Mouse (Mus musculus) kidney, embryonic 16.5 days (tissue): ENCODE measurements around the gene Muc4. TPM values are rescaled to one million over a fixed set of nuclear protein-coding genes. Genes with fewer than 3 reads are reported as not detected.
A peak's percentile ranks its signal among the peaks of the same experiment; 100 is the strongest.

ENCODE experiments used
- ATAC-seq: fragments of 200-750 bp; cut with Nextera tagmentation; 2 replicates; pipeline ENCODE4 v1.8.0; 2017; ENCODE audit warnings: moderate TSS enrichment; ENCODE audit not compliant: low FRiP score, low TSS enrichment
- H3K27ac ChIP-seq: fragments of 300-500 bp; sonication (generic); 2 replicates; pipeline ENCODE4 v1.5.1; 2014; ENCODE audit warnings: low read length
- H3K27me3 ChIP-seq: fragments of 300-500 bp; sonication (generic); 2 replicates; pipeline ENCODE4 v1.6.1; 2014; ENCODE audit warnings: low read length, control low read depth, mixed read lengths; ENCODE audit not compliant: insufficient read depth
- H3K36me3 ChIP-seq: fragments of 300-500 bp; sonication (generic); 2 replicates; pipeline ENCODE4 v1.6.1; 2014; ENCODE audit warnings: low read length, control low read depth, mixed read lengths; ENCODE audit not compliant: insufficient read depth
- H3K4me1 ChIP-seq: fragments of 300-500 bp; sonication (generic); 2 replicates; pipeline ENCODE4 v1.6.1; 2014; ENCODE audit warnings: low read length, control low read depth, mixed read lengths; ENCODE audit not compliant: insufficient read depth
- H3K4me2 ChIP-seq: fragments of 300-500 bp; sonication (generic); replicated peaks from 2 replicates; pipeline ENCODE4 v1.6.1; 2014; ENCODE audit warnings: low read depth, low read length
- H3K4me3 ChIP-seq: fragments of 300-500 bp; sonication (generic); 2 replicates; pipeline ENCODE4 v1.5.1; 2014; ENCODE audit warnings: mild to moderate bottlenecking, low read length
- H3K9ac ChIP-seq: fragments of 300-500 bp; sonication (generic); replicated peaks from 2 replicates; pipeline ENCODE4 v1.6.1; 2014; ENCODE audit warnings: low read length
- H3K9me3 ChIP-seq: fragments of 300-500 bp; sonication (generic); 2 replicates; pipeline ENCODE4 v1.6.1; 2016; ENCODE audit warnings: low read length, control low read depth
- WGBS: fragments of 180-500 bp; shearing (Covaris S2); extraction: QIAGEN DNeasy Blood & Tissue Kit; methylation state at CpG from one replicate; pipeline ENCODE4 v1.1.7; 2014; 5-methylcytosine and 5-hydroxymethylcytosine counted together
- polyA plus RNA-seq: library from polyadenylated mRNA; unstranded; fragments of >200 nt; fragmentation: Nextera tagmentation; extraction: Ambion mirVana; gene quantifications from 2 replicates; pipeline ENCODE4 v1.2.1, GENCODE M21; 2015

Gene Muc4
- polyA plus RNA-seq, 1 experiment from 2014 or later = 0.44 TPM

DNA sequence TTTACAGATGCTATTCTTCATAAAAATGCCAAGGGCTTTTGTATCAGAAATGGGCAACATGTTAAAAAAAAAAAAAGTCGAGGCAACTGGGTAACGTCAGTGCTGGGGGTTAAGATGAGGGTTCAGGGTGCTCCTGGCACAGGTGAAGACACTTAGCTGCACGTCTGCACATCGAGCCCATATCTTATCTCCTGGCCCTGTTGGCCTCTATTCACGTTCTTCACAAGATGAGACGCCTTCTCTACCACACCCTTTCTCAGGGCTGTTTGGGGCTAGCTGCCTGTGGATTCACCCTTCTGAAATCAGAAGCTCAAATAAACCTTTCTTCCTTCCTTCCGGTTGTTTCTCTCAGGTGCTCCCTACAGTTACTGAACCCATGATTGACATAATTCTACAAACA, 12.5 kb upstream of the Muc4 start:
- H3K4me1 ChIP-seq = no peaks in the 10 kb centered on the region
- H3K27me3 ChIP-seq = no peaks in the 10 kb centered on the region
- no peak overlapping the region for H3K27ac ChIP-seq
- H3K36me3 ChIP-seq = no peaks in the 10 kb centered on the region
- H3K4me3 ChIP-seq = no peak overlapping the region
- no peak for ATAC-seq
- no peak overlapping the region for H3K9ac ChIP-seq
- no peaks in the 10 kb centered on the region for H3K9me3 ChIP-seq
- 92% methylated on average over 7 of the region's 7 CpGs for WGBS
- H3K4me2 ChIP-seq = no peak overlapping the region

DNA sequence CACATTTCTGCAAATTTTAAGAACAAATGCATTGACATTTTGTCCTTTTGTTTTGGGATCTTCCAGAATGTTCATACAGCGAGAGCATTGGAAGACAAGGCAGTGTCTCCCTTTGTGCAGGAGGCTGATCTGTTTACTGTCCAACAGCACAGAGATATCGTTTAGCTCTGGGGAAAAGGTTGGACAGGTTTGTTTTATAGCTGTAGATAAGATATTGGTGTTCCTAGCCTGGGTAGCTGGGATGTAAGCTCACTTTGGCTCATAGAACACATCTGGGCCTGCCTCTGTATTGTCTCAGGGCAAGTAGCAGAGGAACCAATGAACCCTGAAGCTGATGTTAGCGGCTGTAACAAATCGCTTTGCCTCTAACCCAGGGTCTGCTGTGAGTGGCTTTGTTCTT, 11.9 kb upstream of the Muc4 start:
- Histone ChIP-seq H3K4me1 (no peaks in the 10 kb centered on the region), H3K27me3 (no peaks in the 10 kb centered on the region), H3K4me3 (no peak overlapping the region), H3K9ac (no peak overlapping the region), H3K36me3 (no peaks in the 10 kb centered on the region), H3K27ac (no peak overlapping the region), H3K4me2 (no peak overlapping the region), H3K9me3 (no peaks in the 10 kb centered on the region)
- ATAC-seq = no peak
- 58% methylated on average over 4 of the region's 4 CpGs for WGBS

DNA sequence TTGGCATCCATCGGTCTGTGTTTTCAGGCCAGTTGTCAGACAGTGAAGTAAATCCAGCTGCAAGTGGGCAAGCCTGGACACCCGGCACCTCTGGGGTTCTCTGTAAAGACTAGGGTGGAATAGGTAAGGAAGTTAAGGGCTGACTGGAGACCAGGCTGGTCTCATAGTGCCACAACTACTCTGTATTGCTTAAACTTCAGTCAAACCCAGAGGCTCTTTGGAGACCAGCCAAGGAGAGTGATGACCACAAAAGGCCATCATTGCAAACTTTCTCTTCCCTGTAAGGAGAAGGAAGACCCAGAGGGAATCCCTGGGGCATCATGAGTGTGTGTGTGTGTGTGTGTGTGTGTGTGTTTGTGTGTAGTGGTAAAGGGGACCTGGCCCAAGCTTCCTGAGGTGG, 11.4 kb upstream of the Muc4 start:
- Histone ChIP-seq H3K9me3 (no peaks in the 10 kb centered on the region), H3K36me3 (no peaks in the 10 kb centered on the region), H3K9ac (no peak overlapping the region), H3K4me3 (no peak overlapping the region), H3K27ac (no peak overlapping the region), H3K4me1 (no peaks in the 10 kb centered on the region), H3K27me3 (no peaks in the 10 kb centered on the region), H3K4me2 (no peak overlapping the region)
- WGBS = 82% methylated on average over 2 of the region's 2 CpGs
- no peak for ATAC-seq

DNA sequence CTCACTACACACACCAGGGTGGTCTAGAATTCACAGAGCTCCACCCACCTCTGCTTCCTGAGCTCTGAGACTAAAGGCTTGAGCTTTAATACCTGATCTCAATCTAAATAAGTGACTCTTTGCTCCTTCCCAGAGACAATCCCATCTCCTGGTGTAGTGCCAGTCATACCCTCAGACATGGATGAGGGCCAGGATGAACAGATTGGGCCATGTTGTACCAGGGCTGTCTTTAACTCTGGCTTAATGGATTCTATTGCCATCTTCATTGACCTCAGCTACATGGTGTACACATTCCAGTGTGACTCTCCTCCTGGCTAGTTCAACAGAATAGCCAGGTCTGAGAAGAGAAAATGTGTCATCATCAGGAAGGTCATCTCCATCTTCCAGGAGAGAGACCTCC, 9.2 kb upstream of the Muc4 start:
- Histone ChIP-seq H3K4me2 (no peak overlapping the region), H3K4me1 (no peaks in the 10 kb centered on the region), H3K36me3 (no peaks in the 10 kb centered on the region), H3K27ac (no peak overlapping the region), H3K4me3 (no peak overlapping the region), H3K27me3 (no peaks in the 10 kb centered on the region), H3K9me3 (no peaks in the 10 kb centered on the region), H3K9ac (no peak overlapping the region)
- no peak for ATAC-seq

DNA sequence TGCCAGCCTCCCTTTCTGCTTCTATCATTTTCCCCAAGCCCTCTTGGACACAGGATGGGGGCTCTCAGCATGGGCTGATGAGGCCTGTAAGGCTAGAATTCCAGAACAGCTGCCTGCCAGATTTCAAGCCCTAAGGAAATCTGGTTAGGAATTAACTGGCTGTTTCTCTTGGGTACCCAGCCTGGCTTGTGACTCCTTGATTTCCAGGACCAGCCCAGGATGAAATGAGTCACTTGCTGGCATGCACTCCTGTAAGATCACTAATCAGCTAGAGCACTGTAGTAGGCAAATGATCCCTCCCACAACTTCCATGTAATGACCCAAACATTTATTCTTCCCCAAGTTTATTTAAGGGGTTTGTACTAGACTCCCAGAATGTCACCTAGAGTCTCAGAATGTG, 7.4 kb upstream of the Muc4 start:
- no peaks in the 10 kb centered on the region for H3K4me1 ChIP-seq
- H3K4me2 ChIP-seq = no peak overlapping the region
- H3K9me3 ChIP-seq = no peaks in the 10 kb centered on the region
- no peak overlapping the region for H3K9ac ChIP-seq
- no peak overlapping the region for H3K4me3 ChIP-seq
- H3K27me3 ChIP-seq = no peaks in the 10 kb centered on the region
- no peaks in the 10 kb centered on the region for H3K36me3 ChIP-seq
- ATAC-seq = peak; percentile 59; the same call in 1 of the 2 replicates
- no peak overlapping the region for H3K27ac ChIP-seq

DNA sequence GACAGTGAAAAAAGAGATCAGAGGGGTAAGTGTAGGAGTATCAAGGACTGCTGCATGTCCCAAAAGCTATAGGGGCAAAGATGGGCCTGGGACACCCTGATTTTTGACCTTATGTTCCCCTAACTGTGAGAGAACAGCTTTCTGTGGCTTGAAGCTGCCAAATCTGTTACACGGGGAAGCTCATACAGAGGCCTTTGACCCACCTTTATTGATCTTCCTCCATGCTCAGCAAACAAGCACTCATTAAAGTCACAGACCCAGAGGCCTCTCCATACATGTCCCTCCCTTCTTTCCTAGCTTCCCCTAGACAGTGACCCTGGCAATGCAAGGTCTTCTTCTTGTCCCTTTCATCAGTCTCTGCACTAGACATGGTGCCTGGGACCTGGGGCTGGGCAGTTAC, 7.0 kb upstream of the Muc4 start:
- Histone ChIP-seq H3K9me3 (no peaks in the 10 kb centered on the region), H3K36me3 (no peaks in the 10 kb centered on the region), H3K4me1 (no peaks in the 10 kb centered on the region), H3K9ac (no peak overlapping the region), H3K4me3 (no peak overlapping the region), H3K27ac (no peak overlapping the region), H3K27me3 (no peaks in the 10 kb centered on the region), H3K4me2 (no peak overlapping the region)
- no peak; the same call in 1 of the 2 replicates for ATAC-seq
- WGBS = 32% methylated on average over 1 of the region's 1 CpGs

DNA sequence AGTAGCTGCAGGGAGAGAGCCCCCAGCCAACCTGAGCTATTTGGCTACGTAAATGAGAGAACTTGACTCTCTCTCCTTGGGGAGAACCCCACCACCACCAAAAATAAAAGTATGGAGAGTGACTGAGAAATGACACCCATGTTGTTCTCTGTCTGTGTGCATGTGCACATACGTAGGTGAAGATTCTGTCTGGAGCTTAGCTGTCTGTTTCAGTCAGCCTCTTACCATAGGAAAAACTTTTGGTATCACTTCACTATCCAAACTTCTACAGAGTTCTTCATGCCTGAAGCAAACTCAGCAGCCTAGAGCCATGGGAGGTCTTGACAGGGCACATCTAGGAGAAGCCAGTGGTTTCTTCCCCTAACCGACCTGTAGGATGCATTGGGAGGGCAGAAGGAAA, 2.5 kb upstream of the Muc4 start:
- 91% methylated on average over 3 of the region's 3 CpGs for WGBS
- Histone ChIP-seq H3K9me3 (no peaks in the 10 kb centered on the region), H3K4me2 (no peak overlapping the region), H3K9ac (no peak overlapping the region), H3K27me3 (no peaks in the 10 kb centered on the region), H3K27ac (no peak overlapping the region), H3K36me3 (no peaks in the 10 kb centered on the region), H3K4me1 (no peaks in the 10 kb centered on the region), H3K4me3 (no peak overlapping the region)
- no peak for ATAC-seq

DNA sequence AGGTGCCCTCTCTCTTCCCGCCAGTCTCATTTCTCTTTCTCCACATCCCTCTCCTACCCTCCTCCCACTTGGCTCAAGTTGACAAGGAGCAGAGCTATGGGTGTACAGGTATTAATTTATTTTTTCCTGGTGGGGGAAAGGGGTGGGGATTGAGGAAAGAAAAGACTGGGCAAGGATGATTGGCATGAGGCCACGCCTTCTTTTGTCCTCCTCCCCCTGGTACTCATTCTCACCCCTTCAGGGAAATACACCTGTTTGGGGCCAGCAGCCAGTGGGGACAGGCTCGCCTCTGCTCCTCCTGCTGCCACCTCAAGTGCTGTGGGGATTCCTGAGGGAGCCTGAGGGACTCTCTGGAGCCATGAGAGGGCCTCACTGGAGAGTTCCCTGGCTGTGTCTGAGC, 336 bp downstream of the Muc4 start:
- Histone ChIP-seq H3K4me1 (no peaks in the 10 kb centered on the region), H3K4me2 (no peak overlapping the region), H3K27me3 (no peaks in the 10 kb centered on the region), H3K9ac (no peak overlapping the region), H3K4me3 (no peak overlapping the region), H3K27ac (no peak overlapping the region), H3K36me3 (no peaks in the 10 kb centered on the region), H3K9me3 (no peaks in the 10 kb centered on the region)
- peak; percentile 19; the same call in 1 of the 2 replicates for ATAC-seq
- WGBS = 51% methylated on average over 3 of the region's 3 CpGs

DNA sequence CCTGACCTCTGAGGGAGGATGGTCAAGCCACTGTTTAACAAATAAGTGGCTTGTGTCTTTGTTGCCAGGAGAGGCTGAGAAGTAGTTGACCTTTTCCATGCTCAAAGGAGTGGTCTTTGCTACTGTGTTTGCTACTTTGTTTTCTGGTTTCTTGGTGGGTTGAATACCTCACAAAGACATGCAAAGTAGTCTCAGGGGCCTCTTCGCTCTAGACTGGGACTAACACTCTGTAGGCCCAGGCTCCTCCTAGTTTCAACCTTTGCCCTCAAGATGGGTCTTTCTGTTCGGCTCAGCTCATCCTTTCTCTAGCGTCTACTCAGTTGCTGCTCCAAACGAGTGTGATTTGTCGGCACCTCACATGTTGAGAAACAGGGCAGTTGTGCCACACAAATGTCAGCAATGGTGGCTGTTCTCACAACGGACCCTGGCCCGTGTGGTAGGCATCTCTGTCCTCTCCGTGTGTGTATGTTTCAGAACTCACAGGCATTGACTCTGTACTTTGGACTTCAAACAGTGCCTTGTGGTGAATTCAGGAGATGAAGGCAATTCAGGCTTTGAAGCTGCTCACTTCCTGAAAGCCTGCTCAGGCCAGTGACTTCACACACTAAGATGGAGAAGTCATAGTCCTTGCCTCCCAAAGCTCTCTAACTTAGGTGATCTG, 4.4 kb downstream of the Muc4 start:
- Histone ChIP-seq H3K4me3 (no peak overlapping the region), H3K27me3 (no peaks in the 10 kb centered on the region), H3K4me1 (no peaks in the 10 kb centered on the region), H3K9ac (no peak overlapping the region), H3K36me3 (no peaks in the 10 kb centered on the region), H3K27ac (no peak overlapping the region), H3K9me3 (no peaks in the 10 kb centered on the region), H3K4me2 (no peak overlapping the region)
- 81% methylated on average over 8 of the region's 8 CpGs for WGBS
- no peak for ATAC-seq

DNA sequence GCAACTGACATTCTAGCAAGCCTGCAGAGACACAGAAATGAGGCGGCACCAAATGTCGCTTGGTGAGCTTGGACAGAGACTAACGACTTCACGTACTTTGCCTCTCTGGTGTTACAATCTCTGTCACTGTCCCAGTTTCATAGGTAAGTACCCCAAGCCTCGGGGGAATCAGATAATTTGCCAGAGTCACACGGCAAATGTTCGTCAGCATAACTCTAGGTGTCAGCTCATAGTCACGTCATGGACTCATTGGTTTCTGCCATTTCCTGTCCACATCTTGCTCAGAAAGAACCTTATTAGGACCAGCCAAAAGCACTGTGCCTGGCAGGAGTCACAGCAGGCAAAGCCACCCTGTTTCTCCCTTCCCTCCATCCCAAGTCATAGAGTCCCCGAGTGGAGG, 5.7 kb downstream of the Muc4 start:
- Histone ChIP-seq H3K4me3 (no peak overlapping the region), H3K9ac (no peak overlapping the region), H3K4me1 (no peaks in the 10 kb centered on the region), H3K36me3 (no peaks in the 10 kb centered on the region), H3K27me3 (no peaks in the 10 kb centered on the region), H3K27ac (no peak overlapping the region), H3K9me3 (no peaks in the 10 kb centered on the region), H3K4me2 (no peak overlapping the region)
- no peak for ATAC-seq
- 73% methylated on average over 9 of the region's 9 CpGs for WGBS
